Comparison of ENCODE assay signal across 8 mouse cellular contexts in the genomic region with DNA sequence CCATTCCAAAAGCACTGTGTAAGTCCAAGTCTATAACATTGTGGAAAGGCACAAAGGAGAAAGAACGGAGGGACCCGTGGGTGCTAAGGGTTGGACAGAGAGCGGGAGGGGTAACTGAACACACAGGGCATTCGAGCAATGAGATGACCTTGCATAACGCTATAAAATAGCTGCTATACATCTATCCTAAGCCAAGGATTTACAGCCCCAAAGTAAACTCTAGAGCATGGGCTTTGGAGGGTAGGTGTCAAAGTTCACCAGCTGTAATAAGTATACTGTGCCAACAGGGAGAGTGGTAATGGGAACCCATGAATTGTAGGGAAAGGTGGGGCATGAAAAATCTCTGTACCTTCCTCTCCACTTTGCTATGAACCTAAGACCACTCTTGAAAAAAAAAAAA. TPM values are rescaled to one million over a fixed set of nuclear protein-coding genes. Genes with fewer than 3 reads are reported as not detected.
DNase-seq lines count a peak whose midpoint lies in the region; ATAC-seq lines count a peak whose summit lies in the region.

A gene (minus strand): TSS at position 12 of the 400 bp plus-strand sequence.

- no peaks in the 10 kb centered on the region for H3K27me3 ChIP-seq in lung, embryonic 16.5 days (ENCODE audit: control insufficient read depth, insufficient read depth, low read depth, low read length)
- H3K27me3 ChIP-seq in forebrain, embryonic 12.5 days: 0 out of 2 replicates have a peak, but pooled peaks cover 4% of the 10 kb centered on the region
- H3K27me3 ChIP-seq in limb, embryonic 15.5 days: no peaks in the 10 kb centered on the region
- H3K27me3 ChIP-seq in stomach, embryonic 16.5 days (ENCODE audit: control insufficient read depth, insufficient read depth, low read length): no peaks in the 10 kb centered on the region

- H3K4me3 ChIP-seq in lung, embryonic 16.5 days (ENCODE audit: low read length): no peak within 1 kb of the TSS
- H3K4me3 ChIP-seq in forebrain, embryonic 12.5 days (replicated peaks): no peak within 1 kb of the TSS
- no peak within 1 kb of the TSS for H3K4me3 ChIP-seq in limb, embryonic 15.5 days
- no peak within 1 kb of the TSS for H3K4me3 ChIP-seq in stomach, embryonic 16.5 days (replicated peaks; ENCODE audit: low read length)

- no peaks in the 10 kb centered on the region for H3K9me3 ChIP-seq in lung, embryonic 16.5 days (ENCODE audit: control insufficient read depth, low read length)
- no peaks in the 10 kb centered on the region for H3K9me3 ChIP-seq in forebrain, embryonic 12.5 days
- no peaks in the 10 kb centered on the region for H3K9me3 ChIP-seq in limb, embryonic 15.5 days
- no peaks in the 10 kb centered on the region for H3K9me3 ChIP-seq in stomach, embryonic 16.5 days (replicated peaks; ENCODE audit: control insufficient read depth, low read length)

- H3K4me1 ChIP-seq in lung, embryonic 16.5 days (replicated peaks; ENCODE audit: control insufficient read depth, insufficient read depth, low read length): no peaks in the 10 kb centered on the region
- H3K4me1 ChIP-seq in forebrain, embryonic 12.5 days: no peaks in the 10 kb centered on the region
- H3K4me1 ChIP-seq in limb, embryonic 15.5 days: no peaks in the 10 kb centered on the region
- no peaks in the 10 kb centered on the region for H3K4me1 ChIP-seq in stomach, embryonic 16.5 days (ENCODE audit: control insufficient read depth, insufficient read depth, low read length)

- ATAC-seq in lung, embryonic 16.5 days (ENCODE audit: low read depth): no peak
- no peak for ATAC-seq in forebrain, embryonic 12.5 days (ENCODE audit: low FRiP score)
- ATAC-seq in hematopoietic stem cell, adult 5-6 weeks (replicated peaks in 1 of 2; ENCODE audit: insufficient read depth in 1 of 2, low FRiP score in 2 of 2, low TSS enrichment in 1 of 2, low read depth in 1 of 2, poor library complexity in 2 of 2, severe bottlenecking in 2 of 2): no peak
- ATAC-seq in limb, embryonic 15.5 days (ENCODE audit: insufficient number of reproducible peaks, low FRiP score, low TSS enrichment, low read depth): no peak
- no peak for ATAC-seq in stomach, embryonic 16.5 days (ENCODE audit: insufficient read depth, low FRiP score)

- H3K9ac ChIP-seq in lung, embryonic 16.5 days (ENCODE audit: low read length): no peak within 1 kb of the TSS
- no peak within 1 kb of the TSS for H3K9ac ChIP-seq in forebrain, embryonic 12.5 days
- H3K9ac ChIP-seq in limb, embryonic 15.5 days: no peak within 1 kb of the TSS
- no peak within 1 kb of the TSS for H3K9ac ChIP-seq in stomach, embryonic 16.5 days (ENCODE audit: low read length)

- no peak within 1 kb of the TSS for H3K27ac ChIP-seq in lung, embryonic 16.5 days (ENCODE audit: low read length)
- H3K27ac ChIP-seq in forebrain, embryonic 12.5 days: no peak within 1 kb of the TSS
- no peak within 1 kb of the TSS for H3K27ac ChIP-seq in limb, embryonic 15.5 days
- H3K27ac ChIP-seq in stomach, embryonic 16.5 days (ENCODE audit: low read length): no peak within 1 kb of the TSS

- WGBS in lung, embryonic 16.5 days: 80% methylated on average over 5 of the region's 5 CpGs
- WGBS in forebrain, embryonic 12.5 days: 94% methylated on average over 5 of the region's 5 CpGs
- 83% methylated on average over 5 of the region's 5 CpGs for WGBS in limb, embryonic 15.5 days
- WGBS in stomach, embryonic 16.5 days: 76% methylated on average over 5 of the region's 5 CpGs

- no peak for DNase-seq in lung, postnatal 14 days
- DNase-seq in yolk sac, embryonic 10.5 days (ENCODE audit: low spot score): no peak
- DNase-seq in cerebellum, postnatal 25 days: no peak

- no peak within 1 kb of the TSS for H3K4me2 ChIP-seq in lung, embryonic 16.5 days (ENCODE audit: low read depth, low read length)
- no peak within 1 kb of the TSS for H3K4me2 ChIP-seq in forebrain, embryonic 12.5 days
- no peak within 1 kb of the TSS for H3K4me2 ChIP-seq in limb, embryonic 15.5 days
- no peak within 1 kb of the TSS for H3K4me2 ChIP-seq in stomach, embryonic 16.5 days (ENCODE audit: low read depth, low read length)

- no peaks in the 10 kb centered on the region for H3K36me3 ChIP-seq in lung, embryonic 16.5 days (ENCODE audit: control insufficient read depth, insufficient read depth, low read length)
- H3K36me3 ChIP-seq in forebrain, embryonic 12.5 days (replicated peaks): no peaks in the 10 kb centered on the region
- no peaks in the 10 kb centered on the region for H3K36me3 ChIP-seq in limb, embryonic 15.5 days
- no peaks in the 10 kb centered on the region for H3K36me3 ChIP-seq in stomach, embryonic 16.5 days (ENCODE audit: control insufficient read depth, insufficient read depth, low read length)

RNA-seq across cellular contexts. Expression of the gene that starts here (rescaled TPM):
- polyA plus RNA-seq in lung, embryonic 16.5 days (2015; fragmentation: Nextera tagmentation; extraction: Ambion mirVana): 66.5 and 71.8 TPM in 2 replicates
- polyA plus RNA-seq in forebrain, embryonic 12.5 days (2016; fragmentation: Nextera tagmentation; extraction: Ambion mirVana): 104 and 106 TPM in 2 replicates
- 92.2 and 115 TPM in 2 replicates for total RNA-seq in hematopoietic stem cell, adult 5-6 weeks (2017)
- 94.3 and 97.5 TPM in 2 replicates for polyA plus RNA-seq in limb, embryonic 15.5 days (2015; fragmentation: Nextera tagmentation; extraction: Ambion mirVana)
- 77.9 and 80.8 TPM in 2 replicates for polyA plus RNA-seq in stomach, embryonic 16.5 days (2015; fragmentation: Nextera tagmentation; extraction: Ambion mirVana)
